Mouse (Mus musculus) layer of hippocampus, adult 8-10 months (tissue): ENCODE measurements around the gene Mogs. TPM values are rescaled to one million over a fixed set of nuclear protein-coding genes. Genes with fewer than 3 reads are reported as not detected.

Experiments used
- DNase-seq, 2 experiments: peaks; one replicate each; pipeline ENCODE4 v3.0.0; 2022; ENCODE audit warnings: low spot score in 2 of 2
- total RNA-seq, 4 experiments: library from RNA; stranded (reverse); gene quantifications; 2 replicates each; pipeline ENCODE4 v1.2.4; 2022

Gene Mogs
- 10 to 100 TPM; 23.7 to 30.1 (median 28.2) TPM for total RNA-seq

- DNase-seq, result peak; percentile 87 to 88
Observed at GRCm38 (mm10) chr6:83115011-83115671, at the start of gene Mogs. TSS of gene Mogs (plus strand) at chr6:83115496.

DNA sequence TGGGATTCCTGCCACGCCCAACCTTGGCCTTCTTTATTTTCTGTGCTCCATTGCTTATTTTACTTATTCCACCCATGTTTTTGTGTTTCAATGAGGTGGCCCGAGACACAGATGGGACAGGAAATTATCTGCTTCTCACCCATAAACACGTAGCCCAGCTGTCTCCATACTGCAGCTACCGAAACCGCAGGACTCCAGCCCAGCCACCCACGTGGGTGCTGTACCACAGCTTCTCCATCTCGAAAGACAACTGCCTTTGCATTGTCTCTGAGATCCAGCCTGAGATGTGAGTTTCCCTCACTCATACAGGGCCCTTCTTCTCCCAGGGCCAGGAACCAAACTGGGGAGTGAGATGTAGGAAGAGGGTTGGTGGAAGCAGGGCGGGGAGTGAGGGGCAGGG lies 49.3 kb upstream of the Mogs start:
- no peak for DNase-seq

DNA sequence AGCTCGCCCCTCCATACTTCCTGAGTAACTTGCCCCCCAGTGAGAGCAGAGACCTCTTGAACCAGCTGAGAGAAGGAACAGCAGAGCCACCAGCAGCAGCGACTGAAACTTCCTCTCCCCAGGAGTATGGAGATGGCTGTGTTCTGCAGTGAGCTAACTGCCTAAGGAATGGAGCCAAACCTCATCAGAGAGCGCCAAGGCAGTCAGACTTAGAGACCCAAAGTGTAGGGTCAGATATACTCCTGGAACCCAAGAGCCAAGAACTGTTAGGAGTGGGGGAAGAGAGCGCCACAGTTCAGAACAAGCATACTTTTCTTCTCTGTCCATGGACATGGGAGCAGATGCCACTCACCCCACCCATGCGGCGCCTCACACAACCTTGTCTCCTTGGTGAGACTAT lies 48.9 kb upstream of the Mogs start:
- no peak for DNase-seq

GRCm38 (mm10) chr6:83068221-83068620 lies 47.1 kb upstream of the Mogs start:
- DNase-seq, result no peak

GRCm38 (mm10) chr6:83068706-83069487 lies 46.4 kb upstream of the Mogs start:
- DNase-seq, result no peak

DNA sequence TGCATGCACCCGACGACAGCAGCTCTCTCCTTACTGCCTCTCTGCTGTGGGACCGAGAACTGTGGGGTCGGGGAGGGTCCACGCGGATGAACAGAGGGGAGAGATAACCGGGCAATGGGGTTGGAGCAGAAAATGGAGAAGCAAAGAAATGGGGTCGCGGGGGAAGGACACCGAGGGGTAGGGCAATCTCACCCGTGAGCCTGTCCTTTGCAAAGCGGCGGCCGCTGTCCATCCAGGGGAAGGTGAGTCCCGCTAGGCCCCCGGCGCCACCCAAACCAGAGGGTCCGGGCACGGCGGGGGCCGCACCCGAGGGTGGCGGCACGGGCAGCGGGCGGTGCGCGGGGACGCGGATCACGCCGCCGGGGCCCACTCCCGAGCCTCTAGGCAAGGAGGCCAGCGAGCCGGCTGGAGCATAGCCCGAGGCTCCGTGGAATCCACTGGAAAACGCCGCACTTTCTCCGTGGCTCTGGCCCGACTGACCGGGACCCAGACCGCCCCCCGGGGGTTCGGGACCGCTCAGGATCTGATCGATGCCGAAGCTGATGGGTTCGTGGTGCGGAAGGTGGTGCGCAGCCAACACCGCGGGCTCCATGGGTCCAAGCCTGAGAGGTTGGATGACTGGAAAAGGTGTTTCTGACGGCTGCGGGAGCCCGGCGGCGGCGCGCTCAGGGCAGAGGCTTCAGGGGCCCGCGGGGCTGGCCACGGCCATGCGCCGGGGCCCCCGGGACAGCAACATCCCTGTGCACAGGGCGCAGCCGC lies 45.6 kb upstream of the Mogs start:
- no peak for DNase-seq

DNA sequence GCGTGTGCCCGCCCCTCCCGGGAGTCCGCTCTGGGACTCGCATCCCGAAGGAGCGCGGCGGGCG lies 45.2 kb upstream of the Mogs start, which contains the start of gene Tlx2:
Tlx2 (minus strand) TSS at position 47 of the 64 bp plus-strand sequence.
- DNase-seq, result no peak

DNA sequence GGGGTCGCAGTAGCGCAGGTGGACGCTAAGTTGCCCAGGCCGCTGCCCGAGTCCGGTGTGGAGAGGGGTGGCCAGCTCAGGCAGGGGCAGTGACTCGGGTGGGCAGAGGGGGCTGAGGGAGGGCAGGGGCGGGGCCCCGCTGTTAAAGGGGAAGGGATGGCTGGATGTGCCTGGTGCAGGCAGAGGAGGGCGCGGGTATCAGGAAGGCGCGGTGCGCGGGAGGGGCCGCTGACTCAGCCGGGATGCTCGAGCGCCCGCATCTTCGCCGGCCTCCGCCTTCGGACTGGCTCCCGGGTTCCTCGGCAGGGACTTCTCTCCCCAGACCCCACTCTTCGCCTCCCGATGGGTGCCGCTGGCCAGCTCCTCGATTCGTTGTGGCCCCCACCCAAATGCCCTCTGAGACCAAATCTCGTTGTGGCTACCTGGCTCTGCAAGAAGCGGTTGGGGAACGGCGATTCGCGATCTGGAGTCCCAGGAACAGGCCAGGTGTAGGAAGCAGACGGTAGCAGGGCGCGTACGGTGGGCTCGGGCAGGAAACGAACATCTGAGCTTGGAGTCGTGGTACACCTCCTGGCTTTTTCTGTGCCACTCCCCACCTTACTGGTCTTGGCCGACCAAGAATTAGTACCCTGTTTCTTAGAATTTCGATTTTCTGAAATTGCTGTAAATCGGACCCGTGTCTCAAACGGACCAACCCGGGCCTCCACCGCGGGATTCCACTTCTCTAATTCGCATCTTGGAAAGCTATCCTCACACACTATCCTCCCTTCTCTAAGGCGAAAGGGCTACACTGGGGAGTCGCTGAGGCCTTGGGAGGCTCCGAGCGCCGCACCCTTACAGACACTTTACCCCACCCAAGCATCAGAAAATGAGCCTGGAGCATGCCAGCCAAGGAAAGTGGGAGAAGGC lies 44.7 kb upstream of the Mogs start:
- DNase-seq, result peak in 1 of 2 experiments; percentile 22

DNA sequence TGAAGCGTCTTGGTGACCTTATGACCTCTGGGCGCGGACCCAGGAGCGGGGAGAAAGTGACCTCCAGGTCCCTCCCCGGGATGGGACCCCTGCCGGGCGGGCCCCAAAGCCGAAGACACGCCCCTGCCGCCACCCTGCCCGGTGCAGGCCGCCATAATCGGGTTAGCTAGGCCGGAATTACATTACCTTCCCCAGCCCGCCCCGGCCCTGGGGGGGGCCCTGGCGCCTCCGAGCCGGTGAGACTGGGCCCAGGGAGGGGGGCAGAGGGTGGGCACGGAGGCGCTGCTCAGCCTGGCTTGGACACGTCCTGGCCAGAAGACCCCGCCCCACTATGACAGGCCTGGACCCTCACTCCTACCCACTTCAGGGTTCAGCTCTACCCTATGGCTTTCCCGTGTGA lies 44.1 kb upstream of the Mogs start:
- DNase-seq, result no peak

GRCm38 (mm10) chr6:83074979-83075378 lies 40.3 kb upstream of the Mogs start:
- no peak for DNase-seq

GRCm38 (mm10) chr6:83077630-83078323 lies 37.5 kb upstream of the Mogs start, which contains the start of gene Pcgf1:
TSS of gene Pcgf1 (plus strand) at chr6:83077869.
- DNase-seq, result peak; percentile 54 to 57

- DNase-seq, result peak; percentile 97 to 100
Observed at GRCm38 (mm10) chr6:83078324-83078858, 36.9 kb upstream of the Mogs start.

DNA sequence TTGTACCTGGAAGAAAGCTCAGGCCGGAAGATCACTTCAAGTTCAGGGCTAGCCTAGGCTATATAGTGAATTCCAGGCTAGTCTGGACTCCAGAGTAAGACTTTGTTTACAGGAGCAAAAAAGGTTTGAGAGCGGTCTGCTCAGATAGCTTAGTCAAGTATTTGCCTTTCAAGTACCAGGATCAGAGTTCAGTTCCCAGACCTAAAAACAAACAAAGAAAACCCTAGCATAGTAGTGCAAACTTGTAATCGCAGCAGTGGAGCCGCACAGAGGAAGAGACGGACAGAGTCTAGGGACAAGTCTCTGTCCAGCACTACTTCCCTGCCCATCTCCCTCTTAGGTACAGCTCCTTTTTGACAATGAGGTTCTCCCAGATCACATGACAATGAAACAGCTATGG lies 35.1 kb upstream of the Mogs start:
- DNase-seq, result no peak

DNA sequence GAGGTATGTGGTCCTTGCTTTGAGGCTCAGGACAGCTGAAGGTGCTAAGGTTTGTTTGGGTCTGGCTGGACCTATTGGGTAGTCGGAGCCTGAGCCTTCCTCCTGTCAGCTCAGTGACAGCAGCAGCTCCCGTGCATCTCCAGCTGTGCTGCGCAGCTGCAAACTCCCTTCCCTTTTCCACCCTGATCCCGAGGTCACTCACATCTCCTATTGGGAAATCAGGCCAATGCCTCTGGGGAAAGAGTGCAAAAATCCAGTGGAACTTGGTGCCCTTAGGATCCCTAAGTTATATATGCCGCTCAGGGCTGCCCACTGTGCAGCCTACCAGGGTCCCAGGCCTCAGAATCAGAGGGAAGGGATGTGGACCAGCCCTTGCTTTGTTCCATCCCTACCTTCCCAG lies 31.8 kb upstream of the Mogs start:
- no peak for DNase-seq

DNA sequence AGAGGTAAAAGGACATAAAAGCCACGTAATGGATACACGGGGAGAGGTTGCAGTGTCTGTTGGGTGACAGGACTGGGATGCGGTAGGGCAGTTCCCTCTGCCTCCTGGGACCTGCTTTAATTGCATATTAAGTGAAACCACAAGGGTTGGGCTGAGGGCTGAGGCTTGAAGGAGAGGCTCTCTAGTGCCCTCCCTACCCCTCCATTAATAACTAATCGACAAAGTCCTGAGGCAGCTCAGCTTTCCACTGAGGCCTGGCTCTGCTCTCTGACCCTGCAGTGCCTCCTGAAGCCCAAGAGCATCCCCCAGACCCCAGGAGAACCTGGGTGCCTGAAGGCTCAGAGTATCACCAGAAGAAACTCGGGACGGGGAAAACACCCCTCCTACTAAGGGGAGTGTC lies 30.8 kb upstream of the Mogs start:
- DNase-seq, result no peak

GRCm38 (mm10) chr6:83086121-83087035 lies 28.9 kb upstream of the Mogs start, which contains the start of gene Lbx2:
TSS of gene Lbx2 (plus strand) at chr6:83086367.
- DNase-seq, result no peak

DNA sequence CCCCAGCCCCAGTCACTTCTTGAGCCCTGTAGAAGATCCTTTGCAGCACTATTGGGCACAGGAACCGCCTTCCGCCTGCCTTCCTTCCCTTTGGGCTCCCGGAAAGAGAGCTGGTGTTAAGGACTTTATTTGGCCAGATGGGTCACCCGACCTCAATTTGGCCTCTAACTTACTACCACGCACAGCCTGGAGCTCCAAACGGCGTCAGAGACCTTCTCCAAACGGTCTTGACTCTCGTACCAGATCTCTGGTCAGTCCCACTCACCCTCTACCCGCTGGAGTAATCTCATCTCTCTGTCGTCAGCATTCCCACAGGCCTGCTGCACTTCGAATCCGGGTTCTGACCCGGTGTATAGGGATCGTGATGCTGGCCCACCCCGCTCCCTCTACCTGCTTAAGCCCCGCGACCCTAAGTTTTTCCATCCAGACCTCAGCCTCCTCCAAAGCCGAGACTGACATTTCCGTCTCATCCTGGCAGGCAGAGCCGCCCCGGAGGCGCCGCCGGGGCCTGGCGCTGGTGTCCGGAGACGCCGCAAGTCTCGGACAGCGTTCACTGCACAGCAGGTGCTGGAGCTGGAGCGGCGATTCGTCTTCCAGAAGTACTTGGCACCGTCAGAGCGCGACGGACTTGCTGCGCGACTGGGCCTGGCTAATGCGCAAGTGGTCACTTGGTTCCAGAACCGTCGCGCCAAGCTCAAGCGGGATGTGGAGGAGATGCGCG lies 27.9 kb upstream of the Mogs start:
- no peak for DNase-seq

GRCm38 (mm10) chr6:83087926-83088260 lies 27.4 kb upstream of the Mogs start:
- DNase-seq, result no peak
